Mouse (Mus musculus) bone marrow macrophage, adult 2 months (primary cell): Measurements from ENCODE around the gene Gm5901.

Experiments used
- CTCF ChIP-seq: IDR thresholded peaks from 2 replicates; pipeline ENCODE4 v1.5.1; 2012; ENCODE audit warnings: low read depth, mild to moderate bottlenecking, low read length, moderate library complexity
- POLR2A ChIP-seq: IDR thresholded peaks from 2 replicates; pipeline ENCODE4 v1.6.1; 2012; ENCODE audit warnings: mild to moderate bottlenecking, low read depth, low read length, borderline replicate concordance

- TF ChIP-seq CTCF = no peak
- no peak for TF ChIP-seq POLR2A
Measured at GRCm38 (mm10) chr7:105420903-105421302, 46.1 kb downstream of the Gm5901 start.
